Mouse (Mus musculus) heart, postnatal 0 days (tissue): ENCODE results near the gene Espl1.

Source experiments
- CTCF ChIP-seq: IDR thresholded peaks from 2 replicates; pipeline ENCODE4 v1.5.1; 2016; ENCODE audit warnings: antibody characterized with exemption, control low read depth, low read depth
- EP300 ChIP-seq: IDR thresholded peaks from 2 replicates; pipeline ENCODE4 v1.6.1; 2016; ENCODE audit warnings: antibody characterized with exemption, low read depth

DNA sequence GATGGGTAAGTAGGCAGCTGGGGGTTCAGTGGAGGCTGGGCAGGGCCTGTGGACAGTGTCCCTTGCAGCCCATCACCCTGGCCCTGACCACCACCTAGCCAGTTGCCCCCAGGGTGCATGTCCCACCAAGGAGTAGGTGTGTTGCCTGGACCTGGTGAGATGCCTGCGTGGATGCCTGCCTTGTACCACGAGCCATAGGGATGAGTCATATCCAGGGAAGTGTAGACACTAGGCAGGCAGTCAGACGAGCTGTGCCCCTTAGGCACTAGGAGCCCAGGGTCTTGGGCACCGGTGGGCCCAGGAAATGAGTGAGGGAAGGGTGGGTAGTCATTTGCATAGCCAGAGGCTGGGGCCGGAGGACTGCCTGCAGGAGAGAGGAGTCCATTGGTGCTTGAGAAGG lies 62.8 kb downstream of the Espl1 start:
- TF ChIP-seq EP300 (no peak), CTCF (no peak)
